Comparison of ENCODE assay signal across 8 mouse cellular contexts in the genomic region with DNA sequence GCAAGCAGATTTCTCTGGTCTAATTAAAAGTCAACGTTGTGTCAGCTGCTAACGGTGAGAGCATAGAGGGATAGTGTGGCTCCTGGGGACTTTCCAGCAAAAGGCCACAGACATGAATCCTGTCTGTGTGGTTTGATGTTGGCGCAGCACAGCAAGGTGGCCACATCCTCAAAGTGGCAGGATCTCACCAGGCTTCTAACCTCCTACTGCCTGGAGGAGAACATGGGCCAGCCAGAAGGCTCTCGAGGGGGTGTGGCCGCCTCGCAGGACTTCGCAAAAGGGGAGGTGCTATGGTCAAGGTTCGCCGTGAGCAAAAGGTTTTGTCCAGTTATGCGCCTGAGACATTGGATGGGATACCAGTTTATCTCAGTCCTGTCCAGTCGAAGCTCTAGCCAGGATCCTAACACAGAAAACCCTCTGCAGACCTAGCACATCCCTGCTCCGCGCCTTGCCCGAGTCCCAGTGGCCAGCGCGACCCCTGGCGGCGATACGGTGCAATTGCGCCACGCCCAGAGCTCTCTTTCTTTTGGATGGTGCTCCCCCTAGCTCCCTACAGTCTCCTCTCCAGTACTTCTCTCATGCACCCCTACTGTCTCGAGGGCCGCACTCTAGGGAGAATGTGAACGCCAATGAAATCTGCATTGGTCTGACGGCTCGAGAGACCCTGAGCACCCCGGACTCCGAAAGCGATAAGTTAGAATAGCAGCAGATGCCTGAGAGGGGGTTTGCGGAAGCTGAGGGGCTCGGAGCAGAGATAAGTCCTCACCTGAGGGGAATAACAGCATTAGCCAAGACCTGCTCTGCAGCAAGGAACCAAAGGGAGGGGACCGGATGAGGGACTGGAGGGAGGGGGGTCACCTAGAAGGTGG. TPM values are rescaled to one million over a fixed set of nuclear protein-coding genes. Genes with fewer than 3 reads are reported as not detected.
A peak's percentile ranks its signal among the peaks of the same experiment; 100 is the strongest.
DNase-seq lines count a peak whose midpoint lies in the region; ATAC-seq lines count a peak whose summit lies in the region.

No protein-coding gene starts in this region.

- H3K36me3 ChIP-seq in hindbrain, embryonic 13.5 days: no peaks in the 10 kb centered on the region

- H3K4me2 ChIP-seq in hindbrain, embryonic 13.5 days: peak overlapping the region; percentile 38

- H3K4me1 ChIP-seq in hindbrain, embryonic 13.5 days (replicated peaks): peaks cover 11% of the 10 kb centered on the region

- 12% methylated on average over 32 of the region's 32 CpGs for WGBS in hindbrain, embryonic 13.5 days

- no peaks in the 10 kb centered on the region for H3K9me3 ChIP-seq in hindbrain, embryonic 13.5 days

- H3K27me3 ChIP-seq in hindbrain, embryonic 13.5 days: peaks cover 31% of the 10 kb centered on the region

- no peak overlapping the region for H3K27ac ChIP-seq in hindbrain, embryonic 13.5 days

- H3K4me3 ChIP-seq in hindbrain, embryonic 13.5 days: peak overlapping the region; percentile 13; the same call in 1 of the 2 replicates

- peak overlapping the region; percentile 58; the same call in 1 of the 2 replicates for H3K9ac ChIP-seq in hindbrain, embryonic 13.5 days

- peak; percentile 75 for ATAC-seq in hindbrain, embryonic 13.5 days (ENCODE audit: low FRiP score)

- peak; percentile 77 for DNase-seq in MN1 (ENCODE audit: low spot score)
- DNase-seq in cerebellum, adult 9-11 months: peak; percentile 87
- DNase-seq in frontal cortex, postnatal 14 days (ENCODE audit: low spot score in 2 of 2): peak; percentile 71 to 86
- DNase-seq in layer of hippocampus, postnatal 36 days: peak; percentile 87
- peak; percentile 88 for DNase-seq in lung, postnatal 25 days (ENCODE audit: low spot score)
- DNase-seq in retina, postnatal 1 day: peak; percentile 89
- DNase-seq in thymus, postnatal 4 days: peak; percentile 95

RNA-seq across cellular contexts. Expression of a gene that starts 13.3 kb away (rescaled TPM):
- polyA plus RNA-seq in hindbrain, embryonic 13.5 days (2015; fragmentation: Nextera tagmentation; extraction: Ambion mirVana): 24.2 and 24.9 TPM in 2 replicates
- total RNA-seq in layer of hippocampus, postnatal 36 days (2021): 100 to 1,000 TPM; 171 to 189 TPM

RNA-seq across cellular contexts. Expression of a gene that starts 28.3 kb away (rescaled TPM):
- polyA plus RNA-seq in hindbrain, embryonic 13.5 days (2015; fragmentation: Nextera tagmentation; extraction: Ambion mirVana): 3.6 and 4.6 TPM in 2 replicates
- under 1 TPM; 0.37 to 0.38 TPM for total RNA-seq in layer of hippocampus, postnatal 36 days (2021)

RNA-seq across cellular contexts. Expression of a gene that starts 32.3 kb away (rescaled TPM):
- polyA plus RNA-seq in hindbrain, embryonic 13.5 days (2015; fragmentation: Nextera tagmentation; extraction: Ambion mirVana): 60.8 and 64.5 TPM in 2 replicates
- 100 to 1,000 TPM; 145 to 156 TPM for total RNA-seq in layer of hippocampus, postnatal 36 days (2021)

RNA-seq across cellular contexts. Expression of a gene that starts 53.5 kb away (rescaled TPM):
- 6.4 and 7.0 TPM in 2 replicates for polyA plus RNA-seq in hindbrain, embryonic 13.5 days (2015; fragmentation: Nextera tagmentation; extraction: Ambion mirVana)
- 1 to 10 TPM; 8.7 to 9.4 TPM for total RNA-seq in layer of hippocampus, postnatal 36 days (2021)
